Comparison of ENCODE assay signal across 26 mouse cellular contexts in the genomic region with DNA sequence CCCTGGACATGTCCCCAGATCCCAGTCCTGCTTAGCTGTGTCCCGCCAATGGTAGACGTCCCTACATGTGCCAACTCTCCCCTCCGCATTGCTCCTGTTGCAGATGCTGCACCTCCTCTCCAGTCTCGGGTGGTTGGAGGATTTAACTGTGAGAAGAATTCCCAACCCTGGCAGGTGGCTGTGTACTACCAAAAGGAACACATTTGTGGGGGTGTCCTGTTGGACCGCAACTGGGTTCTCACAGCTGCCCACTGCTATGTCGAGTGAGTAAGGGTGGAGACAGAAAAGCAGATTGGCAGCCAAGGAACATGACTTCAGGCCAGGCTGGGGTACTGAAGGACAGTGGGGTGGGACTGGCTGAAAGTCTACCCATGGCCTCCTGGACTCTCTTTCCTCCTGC. TPM values are rescaled to one million over a fixed set of nuclear protein-coding genes. Genes with fewer than 3 reads are reported as not detected.
"Had no signal": no experiment of that assay in that cellular context is flagged by ENCODE, and none has a peak within 500 bp of the region (broad histone marks: within the 10 kb centered on the region; RNA-seq: fewer than 3 reads in every experiment).

No protein-coding gene starts in this region.

RNA-seq across cellular contexts. Expression of a gene that starts 2.7 kb away (rescaled TPM):
- total RNA-seq: layer of hippocampus, adult 2 months; layer of hippocampus, postnatal 14 days; left cerebral cortex, adult 2 months; left cerebral cortex, postnatal 14 days; liver, adult 2 months; megakaryocyte progenitor cell, adult 5-6 weeks; megakaryocyte-erythroid progenitor cell, adult 5-6 weeks; midbrain, postnatal 0 days had no signal
- polyA plus RNA-seq: intestine, embryonic 14.5 days; intestine, postnatal 0 days; kidney, adult 2 months; kidney, embryonic 14.5 days; kidney, postnatal 0 days; large intestine, adult 2 months; limb, embryonic 11.5 days; liver, adult 2 months; liver, embryonic 13.5 days; lung, embryonic 16.5 days; midbrain, embryonic 11.5 days; midbrain, embryonic 14.5 days; midbrain, postnatal 0 days; neural tube, embryonic 11.5 days; neural tube, embryonic 14.5 days; stomach, embryonic 14.5 days; stomach, postnatal 0 days had no signal

RNA-seq across cellular contexts. Expression of a gene that starts 19.0 kb away (rescaled TPM):
- total RNA-seq: layer of hippocampus, adult 2 months; layer of hippocampus, postnatal 14 days; left cerebral cortex, adult 2 months; left cerebral cortex, postnatal 14 days; liver, adult 2 months; megakaryocyte progenitor cell, adult 5-6 weeks; megakaryocyte-erythroid progenitor cell, adult 5-6 weeks; midbrain, postnatal 0 days had no signal
- polyA plus RNA-seq: intestine, embryonic 14.5 days; intestine, postnatal 0 days; kidney, embryonic 14.5 days; large intestine, adult 2 months; limb, embryonic 11.5 days; limb, embryonic 14.5 days; liver, adult 2 months; liver, embryonic 13.5 days; liver, embryonic 16.5 days; lung, adult 2 months; lung, embryonic 16.5 days; midbrain, embryonic 11.5 days; midbrain, embryonic 14.5 days; midbrain, postnatal 0 days; neural tube, embryonic 11.5 days; neural tube, embryonic 14.5 days; stomach, embryonic 14.5 days; stomach, postnatal 0 days had no signal

RNA-seq across cellular contexts. Expression of a gene that starts 37.4 kb away (rescaled TPM):
- total RNA-seq: layer of hippocampus, adult 2 months; layer of hippocampus, postnatal 14 days; left cerebral cortex, adult 2 months; left cerebral cortex, postnatal 14 days; liver, adult 2 months; megakaryocyte progenitor cell, adult 5-6 weeks; megakaryocyte-erythroid progenitor cell, adult 5-6 weeks; midbrain, postnatal 0 days had no signal
- polyA plus RNA-seq: intestine, embryonic 14.5 days; intestine, postnatal 0 days; kidney, embryonic 14.5 days; limb, embryonic 11.5 days; limb, embryonic 14.5 days; liver, adult 2 months; liver, embryonic 13.5 days; liver, embryonic 16.5 days; lung, embryonic 16.5 days; midbrain, embryonic 11.5 days; midbrain, embryonic 14.5 days; midbrain, postnatal 0 days; neural tube, embryonic 11.5 days; neural tube, embryonic 14.5 days; stomach, embryonic 14.5 days; stomach, postnatal 0 days had no signal

RNA-seq across cellular contexts. Expression of a gene that starts 38.8 kb away (rescaled TPM):
- total RNA-seq: layer of hippocampus, adult 2 months; layer of hippocampus, postnatal 14 days; left cerebral cortex, adult 2 months; left cerebral cortex, postnatal 14 days; liver, adult 2 months; megakaryocyte progenitor cell, adult 5-6 weeks; megakaryocyte-erythroid progenitor cell, adult 5-6 weeks; midbrain, postnatal 0 days had no signal
- polyA plus RNA-seq: intestine, embryonic 14.5 days; intestine, postnatal 0 days; kidney, embryonic 14.5 days; large intestine, adult 2 months; limb, embryonic 11.5 days; limb, embryonic 14.5 days; liver, adult 2 months; liver, embryonic 13.5 days; liver, embryonic 16.5 days; lung, adult 2 months; lung, embryonic 16.5 days; midbrain, embryonic 11.5 days; midbrain, embryonic 14.5 days; midbrain, postnatal 0 days; neural tube, embryonic 11.5 days; neural tube, embryonic 14.5 days; stomach, embryonic 14.5 days; stomach, postnatal 0 days had no signal

RNA-seq across cellular contexts. Expression of a gene that starts 48.1 kb away (rescaled TPM):
- total RNA-seq: layer of hippocampus, adult 2 months; layer of hippocampus, postnatal 14 days; left cerebral cortex, adult 2 months; left cerebral cortex, postnatal 14 days; liver, adult 2 months; megakaryocyte progenitor cell, adult 5-6 weeks; megakaryocyte-erythroid progenitor cell, adult 5-6 weeks; midbrain, postnatal 0 days had no signal
- polyA plus RNA-seq: intestine, embryonic 14.5 days; intestine, postnatal 0 days; kidney, embryonic 14.5 days; kidney, postnatal 0 days; large intestine, adult 2 months; limb, embryonic 11.5 days; limb, embryonic 14.5 days; liver, adult 2 months; liver, embryonic 13.5 days; liver, embryonic 16.5 days; lung, adult 2 months; lung, embryonic 16.5 days; midbrain, embryonic 11.5 days; midbrain, embryonic 14.5 days; midbrain, postnatal 0 days; neural tube, embryonic 11.5 days; neural tube, embryonic 14.5 days; stomach, embryonic 14.5 days; stomach, postnatal 0 days had no signal
